Mouse (Mus musculus) urinary bladder, postnatal 4 days (tissue): ENCODE measurements around the gene Golga5.

Source experiments
- DNase-seq, 2 experiments: peaks; one replicate each; pipeline ENCODE4 v3.0.0; 2021 to 2022; ENCODE audit warnings: low spot score in 2 of 2

The Golga5 gene

GRCm38 (mm10) chr12:102511363-102511762 is 42.4 kb downstream of the Golga5 start:
- DNase-seq, result no peak

DNA sequence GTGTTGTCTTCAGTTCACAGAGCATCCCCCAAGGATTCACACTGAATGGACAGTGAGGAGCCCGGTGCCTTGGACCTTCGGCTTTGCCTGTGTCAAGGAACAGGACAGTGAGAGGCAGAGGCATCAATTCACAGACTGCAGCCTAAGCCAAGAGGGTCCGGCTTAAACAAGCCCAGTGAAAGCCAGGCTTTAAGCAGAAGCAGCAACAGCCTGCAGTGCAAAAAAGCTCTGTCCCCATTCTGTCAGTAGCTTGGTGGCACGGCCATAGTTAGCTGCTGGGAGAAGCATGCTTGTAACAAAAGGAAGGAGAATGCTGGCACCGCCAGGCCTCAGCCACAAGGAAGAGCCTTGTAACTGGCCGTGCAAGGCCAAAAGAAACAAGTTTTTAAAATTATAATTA is 45.2 kb downstream of the Golga5 start:
- DNase-seq, result no peak

DNA sequence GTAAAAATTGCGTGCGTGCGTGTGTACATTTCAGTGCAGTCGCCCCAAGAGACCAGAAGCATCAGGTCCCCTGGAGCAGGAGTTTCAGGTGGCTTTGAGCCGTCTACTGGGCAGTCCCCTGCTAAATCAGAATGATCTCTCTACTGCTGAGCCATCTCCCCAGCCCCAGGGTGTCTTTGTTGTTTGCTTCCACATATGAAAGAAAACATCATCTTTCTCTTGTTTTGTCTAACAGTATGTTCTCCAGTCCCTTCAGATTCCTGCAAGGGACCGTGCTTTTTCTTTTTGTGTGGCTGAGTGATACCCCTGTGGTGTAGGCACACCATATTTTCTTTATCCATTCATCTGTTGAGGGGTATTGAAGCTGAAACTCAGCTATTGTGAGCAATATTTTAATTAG is 45.8 kb downstream of the Golga5 start:
- DNase-seq, result no peak

DNA sequence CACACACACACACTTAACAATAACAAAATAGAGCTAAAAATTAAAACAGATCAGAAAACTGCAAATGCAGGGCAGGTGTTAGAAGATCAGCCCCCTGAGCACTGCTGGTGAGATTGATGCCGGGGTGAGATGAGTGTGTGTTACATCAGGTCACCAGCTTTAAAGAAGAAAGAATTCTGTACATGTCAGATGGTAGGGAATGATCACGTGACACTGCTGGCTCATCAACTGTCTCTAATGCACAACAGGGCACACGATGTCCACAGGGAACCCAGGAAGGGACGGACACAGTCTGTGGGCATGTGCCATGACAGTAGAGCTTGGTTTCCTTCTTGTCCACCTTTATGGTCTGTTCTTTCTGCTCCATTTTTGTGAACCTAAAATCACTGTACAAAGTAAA is 47.2 kb downstream of the Golga5 start:
- no peak for DNase-seq

DNA sequence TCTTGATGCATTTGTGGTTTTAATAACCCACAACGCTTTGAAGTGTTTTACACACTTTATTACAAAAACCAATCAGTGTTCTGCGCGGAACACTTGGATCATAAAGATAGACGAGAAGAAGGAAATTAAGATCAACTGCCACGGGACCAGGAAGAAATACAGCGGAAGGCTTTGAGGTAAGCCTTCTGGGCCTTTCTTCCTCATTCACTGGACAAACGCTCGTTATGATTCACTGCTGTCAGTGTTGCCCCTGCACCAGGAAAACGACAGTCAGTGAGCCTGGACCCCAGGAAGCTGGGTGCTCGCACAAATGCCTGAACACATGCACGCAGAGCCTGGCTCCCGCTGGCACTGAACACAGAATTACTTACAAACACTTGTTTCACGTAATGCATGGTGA is 48.7 kb downstream of the Golga5 start:
- DNase-seq, result no peak

DNA sequence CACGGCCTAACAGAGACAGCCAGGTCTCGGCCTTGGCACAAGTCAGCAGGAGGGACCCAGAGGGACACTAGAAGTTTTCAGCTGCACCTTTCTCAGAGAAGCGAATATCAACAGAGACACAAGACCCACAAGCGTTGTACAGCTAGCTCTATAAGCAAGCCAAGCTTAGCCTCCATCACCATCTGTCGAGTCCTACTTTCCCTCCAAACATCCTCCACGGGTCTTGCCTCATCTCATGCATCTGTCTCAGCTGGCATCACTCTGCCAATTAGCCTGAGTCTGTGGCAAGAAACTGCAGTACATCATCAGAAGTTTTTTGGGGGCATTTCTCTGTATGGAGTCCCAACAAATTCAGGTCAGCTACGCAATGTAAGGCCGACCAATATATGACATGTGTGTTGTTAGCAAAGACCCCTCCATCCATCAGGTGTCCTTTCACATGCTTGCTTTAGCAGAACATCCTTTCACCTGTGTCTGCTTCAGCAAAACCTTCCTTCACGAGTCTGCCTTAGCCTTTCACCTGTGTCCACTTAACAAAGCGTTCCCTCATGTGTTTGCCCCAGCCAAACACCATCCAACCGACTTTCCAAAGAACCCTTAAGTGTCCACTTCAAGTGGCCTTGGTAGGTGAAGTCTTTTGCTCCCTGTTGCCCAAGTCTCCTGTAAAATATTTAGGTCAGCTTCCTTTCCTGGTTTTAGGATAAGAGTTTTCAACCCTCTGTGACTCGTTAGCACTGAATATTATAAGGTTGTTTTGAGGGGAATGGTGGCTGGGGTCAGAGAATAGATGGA is 51.2 kb downstream of the Golga5 start:
- no peak for DNase-seq

- DNase-seq, result no peak
Measured at GRCm38 (mm10) chr12:102521777-102522319, 52.9 kb downstream of the Golga5 start.

GRCm38 (mm10) chr12:102524216-102524615 is 55.3 kb downstream of the Golga5 start:
- DNase-seq, result no peak

GRCm38 (mm10) chr12:102524760-102525159 is 55.8 kb downstream of the Golga5 start:
- DNase-seq, result no peak

DNA sequence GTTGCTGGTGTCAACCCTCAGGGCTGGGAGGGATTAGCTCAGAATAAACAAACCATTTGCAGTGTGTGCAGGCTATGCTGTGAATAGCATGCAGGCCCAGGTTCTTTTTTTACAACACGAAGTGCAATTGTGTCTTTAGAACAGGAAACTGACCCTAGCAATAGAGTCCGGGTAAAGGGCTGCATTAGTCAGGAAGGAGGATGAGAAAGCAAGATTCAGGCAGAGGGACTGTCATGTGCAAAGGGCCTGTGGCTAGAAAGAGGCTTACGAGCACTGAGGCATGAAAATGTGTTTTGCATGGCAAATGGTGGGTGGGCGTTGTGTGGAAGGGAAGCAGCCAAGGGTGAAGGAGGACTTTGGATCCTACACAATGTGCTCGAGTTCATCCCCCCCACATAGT is 59.1 kb downstream of the Golga5 start:
- DNase-seq, result no peak

- no peak for DNase-seq
Measured at GRCm38 (mm10) chr12:102535796-102536195, 66.9 kb downstream of the Golga5 start.

DNA sequence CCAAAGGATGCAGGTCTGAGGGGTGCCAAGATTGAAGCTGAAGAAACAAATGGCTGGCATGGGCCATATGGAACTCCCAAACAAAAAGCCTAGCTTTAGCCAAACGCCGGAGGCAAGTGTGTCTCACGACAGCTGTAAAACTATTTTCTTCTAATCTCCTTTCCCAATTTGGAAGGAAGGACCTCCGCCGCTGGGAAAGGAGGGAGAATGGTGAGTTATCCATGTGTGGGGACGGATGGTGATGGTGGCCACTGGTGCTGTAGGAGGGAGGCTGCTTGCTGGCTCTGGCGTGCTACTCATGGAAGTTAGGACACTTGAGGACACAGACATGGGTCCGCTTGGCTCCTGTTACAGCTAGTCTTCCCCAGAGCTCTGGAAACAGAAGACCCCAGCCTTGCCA is 71.3 kb downstream of the Golga5 start:
- DNase-seq, result no peak

DNA sequence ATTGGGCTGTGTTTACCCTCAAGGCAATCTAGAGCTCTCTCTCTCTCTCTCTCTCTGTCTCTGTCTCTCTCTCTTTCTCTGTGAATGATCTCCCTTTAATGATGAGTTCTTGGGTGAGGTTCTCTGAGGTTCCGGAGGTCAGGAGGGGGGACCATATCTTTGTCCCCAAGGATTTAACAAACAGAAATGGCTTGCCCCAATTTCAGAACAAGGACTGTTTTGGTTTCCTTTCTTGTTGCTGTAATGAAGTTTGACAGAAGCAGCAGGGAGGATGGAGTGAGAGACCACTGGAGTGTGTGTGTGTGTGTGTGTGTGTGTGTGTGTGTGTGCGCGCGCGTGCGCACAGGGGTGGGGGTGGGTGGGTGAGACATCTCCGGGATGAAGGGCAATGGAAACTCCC is 72.2 kb downstream of the Golga5 start:
- no peak for DNase-seq

- DNase-seq, result no peak
Measured at GRCm38 (mm10) chr12:102545122-102545521, 76.2 kb downstream of the Golga5 start.
